Mouse (Mus musculus) kidney, embryonic 16.5 days (tissue): ENCODE data around the gene Tnfsf10. TPM values are rescaled to one million over a fixed set of nuclear protein-coding genes. Genes with fewer than 3 reads are reported as not detected.

Experiments used
- ATAC-seq: fragments of 200-750 bp; cut with Nextera tagmentation; 2 replicates; pipeline ENCODE4 v1.8.0; 2017; ENCODE audit warnings: moderate TSS enrichment; ENCODE audit not compliant: low FRiP score, low TSS enrichment
- H3K27ac ChIP-seq: fragments of 300-500 bp; sonication (generic); 2 replicates; pipeline ENCODE4 v1.5.1; 2014; ENCODE audit warnings: low read length
- H3K27me3 ChIP-seq: fragments of 300-500 bp; sonication (generic); 2 replicates; pipeline ENCODE4 v1.6.1; 2014; ENCODE audit warnings: low read length, control low read depth, mixed read lengths; ENCODE audit not compliant: insufficient read depth
- H3K36me3 ChIP-seq: fragments of 300-500 bp; sonication (generic); 2 replicates; pipeline ENCODE4 v1.6.1; 2014; ENCODE audit warnings: low read length, control low read depth, mixed read lengths; ENCODE audit not compliant: insufficient read depth
- H3K4me1 ChIP-seq: fragments of 300-500 bp; sonication (generic); 2 replicates; pipeline ENCODE4 v1.6.1; 2014; ENCODE audit warnings: low read length, control low read depth, mixed read lengths; ENCODE audit not compliant: insufficient read depth
- H3K4me2 ChIP-seq: fragments of 300-500 bp; sonication (generic); replicated peaks from 2 replicates; pipeline ENCODE4 v1.6.1; 2014; ENCODE audit warnings: low read depth, low read length
- H3K4me3 ChIP-seq: fragments of 300-500 bp; sonication (generic); 2 replicates; pipeline ENCODE4 v1.5.1; 2014; ENCODE audit warnings: mild to moderate bottlenecking, low read length
- H3K9ac ChIP-seq: fragments of 300-500 bp; sonication (generic); replicated peaks from 2 replicates; pipeline ENCODE4 v1.6.1; 2014; ENCODE audit warnings: low read length
- H3K9me3 ChIP-seq: fragments of 300-500 bp; sonication (generic); 2 replicates; pipeline ENCODE4 v1.6.1; 2016; ENCODE audit warnings: low read length, control low read depth
- WGBS: fragments of 180-500 bp; shearing (Covaris S2); extraction: QIAGEN DNeasy Blood & Tissue Kit; methylation state at CpG from one replicate; pipeline ENCODE4 v1.1.7; 2014; 5-methylcytosine and 5-hydroxymethylcytosine counted together
- polyA plus RNA-seq: library from polyadenylated mRNA; unstranded; fragments of >200 nt; fragmentation: Nextera tagmentation; extraction: Ambion mirVana; gene quantifications from 2 replicates; pipeline ENCODE4 v1.2.1, GENCODE M21; 2015

Gene Tnfsf10
- polyA plus RNA-seq, 1 experiment from 2014 or later, result 0.95 TPM

- Histone ChIP-seq H3K4me3 (no peak overlapping the region), H3K9ac (no peak overlapping the region), H3K4me2 (no peak overlapping the region), H3K4me1 (peaks cover 10% of the 10 kb centered on the region), H3K9me3 (no peaks in the 10 kb centered on the region), H3K36me3 (no peaks in the 10 kb centered on the region), H3K27ac (no peak overlapping the region), H3K27me3 (no peaks in the 10 kb centered on the region)
- no peak for ATAC-seq
- WGBS, result 91% methylated on average over 4 of the region's 4 CpGs
Measured at GRCm38 (mm10) chr3:27300451-27300850, 16.4 kb upstream of the Tnfsf10 start.

DNA sequence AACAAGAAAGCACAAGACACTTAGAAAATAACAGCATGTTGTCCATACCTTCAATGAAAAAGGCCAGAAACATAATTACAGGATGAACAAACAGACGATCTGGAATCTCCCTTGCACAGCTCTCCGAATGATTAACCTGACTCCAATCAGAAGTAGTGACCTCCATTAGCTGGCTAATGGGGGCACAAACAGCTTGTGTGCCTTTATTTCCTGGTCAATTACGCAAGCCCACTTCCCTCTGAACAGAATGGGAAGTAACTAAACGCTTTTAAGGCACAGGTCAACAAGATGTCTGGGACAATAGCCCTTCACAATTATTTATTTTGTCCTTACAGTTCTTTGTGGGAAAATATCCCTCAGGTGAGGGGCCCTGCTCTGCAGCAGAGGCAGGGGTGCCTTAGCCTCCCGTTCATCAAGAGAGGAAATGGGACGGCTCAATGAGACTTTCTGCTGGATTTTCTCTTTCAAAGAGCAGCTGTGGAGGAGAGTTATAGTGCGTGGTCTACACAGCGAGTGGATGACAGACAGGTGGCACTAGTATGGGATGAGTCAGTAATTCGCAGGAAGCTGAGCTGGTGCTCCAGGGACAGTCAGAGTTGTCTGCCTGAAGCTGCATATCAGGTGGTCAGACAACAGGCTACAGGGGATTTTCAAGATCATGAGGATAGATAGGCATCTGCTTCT lies 14.3 kb upstream of the Tnfsf10 start:
- peak; percentile 67; the same call in 1 of the 2 replicates for ATAC-seq
- no peak overlapping the region for H3K27ac ChIP-seq
- WGBS, result 42% methylated on average over 9 of the region's 9 CpGs

GRCm38 (mm10) chr3:27306815-27307214 lies 10.0 kb upstream of the Tnfsf10 start:
- H3K4me3 ChIP-seq, result no peak overlapping the region
- ATAC-seq, result no peak
- H3K4me1 ChIP-seq, result peaks cover 10% of the 10 kb centered on the region
- H3K4me2 ChIP-seq, result no peak overlapping the region
- no peaks in the 10 kb centered on the region for H3K36me3 ChIP-seq
- no peaks in the 10 kb centered on the region for H3K27me3 ChIP-seq
- no peak overlapping the region for H3K27ac ChIP-seq
- no peaks in the 10 kb centered on the region for H3K9me3 ChIP-seq
- H3K9ac ChIP-seq, result no peak overlapping the region
- 83% methylated on average over 10 of the region's 10 CpGs for WGBS

More for the DNA sequence above, 14.3 kb upstream of the Tnfsf10 start:
- Histone ChIP-seq H3K27me3 (no peaks in the 10 kb centered on the region), H3K4me3 (no peak overlapping the region), H3K36me3 (no peaks in the 10 kb centered on the region), H3K4me1 (peaks cover 10% of the 10 kb centered on the region), H3K9ac (no peak overlapping the region), H3K9me3 (no peaks in the 10 kb centered on the region), H3K4me2 (no peak overlapping the region)

GRCm38 (mm10) chr3:27310973-27311372 lies 5.9 kb upstream of the Tnfsf10 start:
- Histone ChIP-seq H3K9ac (no peak overlapping the region), H3K4me1 (no peaks in the 10 kb centered on the region), H3K4me3 (no peak overlapping the region), H3K36me3 (no peaks in the 10 kb centered on the region), H3K4me2 (no peak overlapping the region), H3K27me3 (no peaks in the 10 kb centered on the region), H3K9me3 (no peaks in the 10 kb centered on the region), H3K27ac (no peak overlapping the region)
- ATAC-seq, result no peak
- 93% methylated on average over 7 of the region's 7 CpGs for WGBS

- H3K4me2 ChIP-seq, result no peak overlapping the region
- no peaks in the 10 kb centered on the region for H3K27me3 ChIP-seq
- H3K4me1 ChIP-seq, result no peaks in the 10 kb centered on the region
- no peaks in the 10 kb centered on the region for H3K9me3 ChIP-seq
- H3K4me3 ChIP-seq, result no peak overlapping the region
- no peak for ATAC-seq
- no peak overlapping the region for H3K9ac ChIP-seq
- H3K36me3 ChIP-seq, result no peaks in the 10 kb centered on the region
- 73% methylated on average over 4 of the region's 4 CpGs for WGBS
- no peak overlapping the region for H3K27ac ChIP-seq
Measured at GRCm38 (mm10) chr3:27311475-27311874, 5.4 kb upstream of the Tnfsf10 start.

DNA sequence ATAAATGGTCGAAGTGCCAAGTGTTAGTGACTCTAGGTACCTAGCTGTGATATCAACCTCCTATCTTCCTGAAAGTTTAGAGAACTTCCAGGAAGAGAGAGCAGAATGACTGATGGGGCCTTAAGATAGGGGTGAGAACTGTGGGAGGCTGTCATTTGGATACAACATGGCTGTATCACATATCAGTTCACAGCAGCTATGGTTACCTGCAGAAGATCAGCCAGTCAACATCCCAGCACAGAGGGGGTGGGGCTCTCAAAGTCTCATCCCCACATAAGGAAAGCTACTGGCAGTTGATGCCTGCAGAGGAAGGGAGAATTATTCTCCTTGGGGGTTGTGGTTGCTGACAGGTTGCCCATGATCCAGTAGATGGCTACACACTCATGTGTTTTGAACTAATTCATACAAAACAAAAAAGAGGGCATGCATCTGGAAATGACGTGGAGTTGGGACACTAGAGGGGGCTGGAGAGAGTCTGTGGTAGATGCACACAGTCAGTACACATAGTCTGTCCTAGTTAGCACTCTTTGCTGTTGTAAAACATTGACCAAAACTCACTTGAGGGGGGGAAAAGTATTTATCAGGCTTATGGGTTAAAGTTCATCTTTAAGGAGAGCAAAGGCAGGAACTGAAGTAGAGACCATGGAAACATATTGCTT lies 2.2 kb upstream of the Tnfsf10 start:
- no peak overlapping the region for H3K9ac ChIP-seq
- no peak overlapping the region for H3K4me2 ChIP-seq
- no peak for ATAC-seq
- no peak overlapping the region for H3K27ac ChIP-seq
- H3K9me3 ChIP-seq, result no peaks in the 10 kb centered on the region
- H3K4me3 ChIP-seq, result no peak overlapping the region
- H3K36me3 ChIP-seq, result no peaks in the 10 kb centered on the region
- WGBS, result 71% methylated on average over 2 of the region's 2 CpGs
- 0 out of 2 replicates have a peak, but pooled peaks cover 3% of the 10 kb centered on the region for H3K4me1 ChIP-seq
- H3K27me3 ChIP-seq, result no peaks in the 10 kb centered on the region

GRCm38 (mm10) chr3:27317288-27318024 lies 628 bp downstream of the Tnfsf10 start:
- Histone ChIP-seq H3K9ac (no peak overlapping the region), H3K27me3 (no peaks in the 10 kb centered on the region), H3K4me2 (peak overlapping the region; percentile 16), H3K27ac (peak overlapping the region; percentile 3; the same call in 1 of the 2 replicates), H3K4me3 (peak overlapping the region; percentile 5; the same call in 1 of the 2 replicates), H3K9me3 (no peaks in the 10 kb centered on the region), H3K4me1 (0 out of 2 replicates have a peak, but pooled peaks cover 3% of the 10 kb centered on the region), H3K36me3 (no peaks in the 10 kb centered on the region)
- 61% methylated on average over 4 of the region's 4 CpGs for WGBS
- peak; percentile 62; the same call in 1 of the 2 replicates for ATAC-seq

DNA sequence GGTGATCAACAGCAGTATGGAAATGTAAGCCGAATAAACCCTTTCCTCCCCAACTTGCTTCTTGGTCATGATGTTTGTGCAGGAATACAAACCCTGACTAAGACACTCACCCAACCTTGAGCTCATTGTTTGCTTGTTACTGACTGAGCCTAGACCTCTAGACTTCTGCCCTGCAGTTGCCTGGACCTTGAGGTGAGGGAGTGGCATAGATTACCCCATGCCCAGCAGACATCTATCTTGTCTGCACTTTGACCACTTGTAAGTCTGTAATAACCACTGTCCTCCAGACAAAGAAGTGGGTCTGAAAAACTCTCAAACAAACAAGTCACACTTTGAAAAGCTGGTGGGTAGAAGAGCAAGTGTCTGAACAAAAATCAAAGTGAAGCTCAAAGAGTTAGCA lies 2.8 kb downstream of the Tnfsf10 start:
- H3K27me3 ChIP-seq, result no peaks in the 10 kb centered on the region
- no peaks in the 10 kb centered on the region for H3K9me3 ChIP-seq
- H3K9ac ChIP-seq, result no peak overlapping the region
- no peak overlapping the region for H3K4me2 ChIP-seq
- WGBS, result no CpG with 5 or more reads among the region's 1 CpGs
- H3K4me3 ChIP-seq, result no peak overlapping the region
- no peaks in the 10 kb centered on the region for H3K36me3 ChIP-seq
- ATAC-seq, result no peak
- H3K27ac ChIP-seq, result no peak overlapping the region
- H3K4me1 ChIP-seq, result 0 out of 2 replicates have a peak, but pooled peaks cover 7% of the 10 kb centered on the region

GRCm38 (mm10) chr3:27320613-27321495 lies 4.0 kb downstream of the Tnfsf10 start:
- Histone ChIP-seq H3K9ac (no peak overlapping the region), H3K27ac (peak overlapping the region; percentile 3; the same call in 1 of the 2 replicates), H3K4me3 (no peak overlapping the region), H3K4me1 (0 out of 2 replicates have a peak, but pooled peaks cover 7% of the 10 kb centered on the region), H3K27me3 (no peaks in the 10 kb centered on the region), H3K9me3 (no peaks in the 10 kb centered on the region), H3K4me2 (no peak overlapping the region), H3K36me3 (no peaks in the 10 kb centered on the region)
- 0 out of 2 replicates have a peak, but pooled peaks have one; percentile 10 for ATAC-seq
- 76% methylated on average over 9 of the region's 9 CpGs for WGBS
